Comparison of ENCODE assay signal across 9 mouse cellular contexts in genomic region chr12:73517022-73517709, GRCm38 (mm10). TPM values are rescaled to one million over a fixed set of nuclear protein-coding genes. Genes with fewer than 3 reads are reported as not detected.
DNase-seq lines count a peak whose midpoint lies in the region; ATAC-seq and TF ChIP-seq lines count a peak whose summit lies in the region.
"Had no signal": no experiment of that assay in that cellular context is flagged by ENCODE, and none has a peak within 500 bp of the region (broad histone marks: within the 10 kb centered on the region; RNA-seq: fewer than 3 reads in every experiment).

No protein-coding gene starts in this region.

- DNase-seq in ES-E14 (ENCODE audit: low read depth, low spot score), result peak; percentile 71
- DNase-seq in forebrain, embryonic 14.5 days (ENCODE audit: low spot score), result peak; percentile 76
- DNase-seq in heart, postnatal 10 days, result peak; percentile 91 to 93
- peak; percentile 87 to 88 for DNase-seq in kidney, postnatal 4 days
- DNase-seq in thymus, postnatal 0 days (ENCODE audit: low spot score), result peak; percentile 60

- intact Hi-C loops in heart, postnatal 10 days (cut with DNase I), result loop anchor here (1.0 to 5.0 kb wide), 5 partner anchors 110 to 670 kb away; partner anchors contain the start of gene Mnat1

- peak overlapping the region; percentile 34; the same call in 1 of the 2 replicates for H3K4me2 ChIP-seq in forebrain, embryonic 14.5 days (ENCODE audit: low read length)
- H3K4me2 ChIP-seq in liver, embryonic 16.5 days (ENCODE audit: low read depth, low read length), result 0 out of 2 replicates have a peak overlapping the region, but pooled peaks have one; percentile 20
- H3K4me2 ChIP-seq in neural tube, embryonic 12.5 days (replicated peaks), result peak overlapping the region; percentile 12
- H3K4me2 ChIP-seq: liver, embryonic 15.5 days had no signal

- H3K4me1 ChIP-seq in ES-E14 (ENCODE audit: control insufficient read depth in 2 of 2, insufficient read depth in 2 of 2, low read length in 2 of 2, poor library complexity in 1 of 2), result peaks cover 0 to 3% of the 10 kb centered on the region in 2 experiments; a peak in 1 of 4 replicates
- no peaks in the 10 kb centered on the region for H3K4me1 ChIP-seq in forebrain, embryonic 14.5 days (ENCODE audit: control insufficient read depth, insufficient read depth, low read length)
- H3K4me1 ChIP-seq in liver, embryonic 16.5 days (ENCODE audit: control insufficient read depth, low read depth, low read length), result no peaks in the 10 kb centered on the region
- H3K4me1 ChIP-seq in neural tube, embryonic 12.5 days, result no peaks in the 10 kb centered on the region
- H3K4me1 ChIP-seq: liver, embryonic 15.5 days had no signal

- no peaks in the 10 kb centered on the region for H3K27me3 ChIP-seq in forebrain, embryonic 14.5 days (replicated peaks; ENCODE audit: control insufficient read depth, insufficient read depth, low read length)
- H3K27me3 ChIP-seq in liver, embryonic 16.5 days (ENCODE audit: control insufficient read depth, insufficient read depth, low read depth, low read length), result no peaks in the 10 kb centered on the region
- no peaks in the 10 kb centered on the region; the same call in 1 of the 2 replicates for H3K27me3 ChIP-seq in neural tube, embryonic 12.5 days (replicated peaks)
- H3K27me3 ChIP-seq: liver, embryonic 15.5 days had no signal

- H3K27ac ChIP-seq in ES-E14 (ENCODE audit: insufficient read depth, low read depth, low read length, poor library complexity, severe bottlenecking), result no peak overlapping the region
- no peak overlapping the region for H3K27ac ChIP-seq in forebrain, embryonic 14.5 days (ENCODE audit: low read depth, low read length)
- no peak overlapping the region for H3K27ac ChIP-seq in liver, embryonic 16.5 days (ENCODE audit: low read length)
- H3K27ac ChIP-seq in neural tube, embryonic 12.5 days, result no peak overlapping the region
- H3K27ac ChIP-seq: liver, embryonic 15.5 days had no signal

- 36% methylated on average over 15 of the region's 15 CpGs for WGBS in forebrain, embryonic 14.5 days
- 35% methylated on average over 15 of the region's 15 CpGs for WGBS in liver, embryonic 16.5 days (ENCODE audit: insufficient replicate concordance)
- 42% methylated on average over 15 of the region's 15 CpGs for WGBS in neural tube, embryonic 12.5 days

- no peak overlapping the region for H3K9ac ChIP-seq in ES-E14 (ENCODE audit: insufficient read depth, low read depth, low read length, poor library complexity, severe bottlenecking)
- H3K9ac ChIP-seq in forebrain, embryonic 14.5 days (ENCODE audit: low read length), result 0 out of 2 replicates have a peak overlapping the region, but pooled peaks have one; percentile 13
- H3K9ac ChIP-seq in liver, embryonic 16.5 days (ENCODE audit: low read depth, low read length), result no peak overlapping the region
- no peak overlapping the region for H3K9ac ChIP-seq in neural tube, embryonic 12.5 days
- H3K9ac ChIP-seq: liver, embryonic 15.5 days had no signal

- H3K36me3 ChIP-seq in ES-E14 (ENCODE audit: control insufficient read depth, insufficient read depth, low read length, poor library complexity, severe bottlenecking), result no peaks in the 10 kb centered on the region
- no peaks in the 10 kb centered on the region for H3K36me3 ChIP-seq in forebrain, embryonic 14.5 days (ENCODE audit: control insufficient read depth, insufficient read depth, low read length)
- H3K36me3 ChIP-seq in liver, embryonic 16.5 days (ENCODE audit: control insufficient read depth, insufficient read depth), result no peaks in the 10 kb centered on the region
- no peaks in the 10 kb centered on the region for H3K36me3 ChIP-seq in neural tube, embryonic 12.5 days
- H3K36me3 ChIP-seq: liver, embryonic 15.5 days had no signal

- no peaks in the 10 kb centered on the region for H3K9me3 ChIP-seq in ES-E14 (ENCODE audit: control insufficient read depth, insufficient read depth, low read depth, low read length)
- no peaks in the 10 kb centered on the region for H3K9me3 ChIP-seq in forebrain, embryonic 14.5 days (replicated peaks; ENCODE audit: control insufficient read depth, low read length)
- H3K9me3 ChIP-seq in liver, embryonic 16.5 days (replicated peaks; ENCODE audit: control insufficient read depth, low read length), result no peaks in the 10 kb centered on the region
- H3K9me3 ChIP-seq in neural tube, embryonic 12.5 days, result no peaks in the 10 kb centered on the region
- H3K9me3 ChIP-seq: liver, embryonic 15.5 days had no signal

- H3K4me3 ChIP-seq in ES-E14 (ENCODE audit: insufficient read depth in 1 of 2, low read depth in 1 of 2, low read length in 2 of 2, poor library complexity in 1 of 2, severe bottlenecking in 1 of 2), result peak overlapping the region; percentile 13 to 29; a peak in 3 of 4 replicates
- no peak overlapping the region for H3K4me3 ChIP-seq in forebrain, embryonic 14.5 days (ENCODE audit: low read depth, low read length)
- no peak overlapping the region for H3K4me3 ChIP-seq in liver, embryonic 16.5 days (ENCODE audit: low read depth, low read length)
- no peak overlapping the region for H3K4me3 ChIP-seq in neural tube, embryonic 12.5 days
- H3K4me3 ChIP-seq: liver, embryonic 15.5 days had no signal

- ATAC-seq in cerebellum, adult (ENCODE audit: insufficient number of reproducible peaks, low FRiP score, low TSS enrichment), result peak; percentile 58
- peak; percentile 58; the same call in 1 of the 2 replicates for ATAC-seq in forebrain, embryonic 14.5 days
- ATAC-seq in liver, embryonic 16.5 days (ENCODE audit: low read depth), result no peak
- ATAC-seq in neural tube, embryonic 12.5 days (ENCODE audit: low FRiP score, low read depth), result peak; percentile 66; the same call in 1 of the 2 replicates

- in situ Hi-C loops in ES-E14 (cut with MboI; ENCODE audit: low sequenced_read_pairs in 2 of 2, unreplicated experiment in 2 of 2), result no loop called here

TF ChIP-seq in ES-E14, 5 proteins besides CTCF, POLR2A, EP300 and RAD21:
- no peak for TF ChIP-seq HCFC1 (IDR thresholded peaks at IDR 0.05; ENCODE audit: borderline replicate concordance, insufficient read depth, low read length)
- peak; percentile 60; the same call in 1 of the 2 replicates for TF ChIP-seq ZC3H11A (IDR thresholded peaks at IDR 0.05; ENCODE audit: borderline replicate concordance, low read depth, low read length)
- TF ChIP-seq ZNF384 (IDR thresholded peaks at IDR 0.05; ENCODE audit: low read depth, low read length), result peak; percentile 88
TF ChIP-seq in ES-E14: peak in this region for 2.

RNA-seq across cellular contexts. Expression of gene Tmem30b, which starts 29.0 kb away (rescaled TPM):
- 3.4 and 6.3 TPM in 2 replicates for total RNA-seq in ES-E14 (2012; rRNA removed)
- polyA plus RNA-seq in forebrain, embryonic 14.5 days (2014; fragmentation: Nextera tagmentation; extraction: Ambion mirVana), result 0.11 and 0.23 TPM in 2 replicates
- under 1 TPM; 0.20 to 0.34 TPM for total RNA-seq in heart, postnatal 10 days (2021)
- polyA plus RNA-seq in liver, embryonic 16.5 days (2015; fragmentation: Nextera tagmentation; extraction: Ambion mirVana), result 12.9 and 14.4 TPM in 2 replicates
- 1.8 and 2.9 TPM in 2 replicates for polyA plus RNA-seq in neural tube, embryonic 12.5 days (2016; fragmentation: Nextera tagmentation; extraction: Ambion mirVana)
- 11.6 and 12.5 TPM in 2 replicates for polyA plus RNA-seq in thymus, postnatal 0 days (2015; fragmentation: Nextera tagmentation; extraction: Ambion mirVana)

Comparison
In these comparisons a context has a peak if more than half of its experiments do, and no peak if none do; other contexts are left out.
1. H3K4me3 ChIP-seq: peak in ES-E14 (2 of 2); none in forebrain, embryonic 14.5 days (single experiment), liver, embryonic 16.5 days (single experiment) and neural tube, embryonic 12.5 days (single experiment).
2. Peak in every context shown above with its lines, with median percentiles within 50 percentile points of each other: DNase-seq and H3K4me2 ChIP-seq.